Mouse (Mus musculus): ENCODE results near the gene Panx2. TPM values are rescaled to one million over a fixed set of nuclear protein-coding genes. Genes with fewer than 3 reads are reported as not detected.

The Panx2 gene
- polyA plus RNA-seq, 1 experiment = not detected

- Histone ChIP-seq H3K79me3 (ENCODE audit: low read depth) (peaks cover 30% of the 10 kb centered on the region), H3K4me3 (ENCODE audit: insufficient read depth, poor library complexity, severe bottlenecking) (peak within 1 kb of the TSS; percentile 97)
These were observed 15.3 kb downstream of the Panx2 start, which contains the start of gene Trabd for GRCm38 (mm10) chr15:89074613-89075477. TSS of gene Trabd (plus strand) at chr15:89075124.

GRCm38 (mm10) chr15:89075478-89076147, 16.1 kb downstream of the Panx2 start:
- TF ChIP-seq MAX (IDR thresholded peaks at IDR 0.05) (peak; percentile 56), FOSL1 (IDR thresholded peaks at IDR 0.05; ENCODE audit: insufficient read depth, low read length, poor library complexity, severe bottlenecking) (no peak)
- H3K36me3 ChIP-seq (ENCODE audit: control insufficient read depth, insufficient read depth) = peaks cover 7% of the 10 kb centered on the region

More at GRCm38 (mm10) chr15:89074613-89075477, 15.3 kb downstream of the Panx2 start, which contains the start of gene Trabd:
- Histone ChIP-seq H3K79me2 (ENCODE audit: control insufficient read depth, insufficient read depth) (peaks cover 39% of the 10 kb centered on the region), H3ac (ENCODE audit: control insufficient read depth, insufficient read length, low read depth) (peak within 1 kb of the TSS; percentile 83), H3K27me3 (ENCODE audit: control insufficient read depth, insufficient read depth, insufficient read length) (peaks cover 11% of the 10 kb centered on the region), H3K36me3 (ENCODE audit: control insufficient read depth, insufficient read depth) (no peaks in the 10 kb centered on the region)
- TF ChIP-seq MYOD1 (IDR thresholded peaks at IDR 0.05; ENCODE audit: control insufficient read depth, insufficient read length, low read depth) = no peak
- no peak for TF ChIP-seq USF1 (IDR thresholded peaks at IDR 0.05; ENCODE audit: low read depth)
- TF ChIP-seq CTCF (IDR thresholded peaks at IDR 0.05; ENCODE audit: control insufficient read depth, insufficient read depth, insufficient read length) = no peak
- TF ChIP-seq FOSL1 (IDR thresholded peaks at IDR 0.05; ENCODE audit: insufficient read depth, low read length, poor library complexity, severe bottlenecking) = no peak
- no peak for TF ChIP-seq MAX (IDR thresholded peaks at IDR 0.05)
- no peak for TF ChIP-seq MYOG (IDR thresholded peaks at IDR 0.05; ENCODE audit: control insufficient read depth, extremely low read depth, insufficient read length)
- no peak for TF ChIP-seq CEBPB (IDR thresholded peaks at IDR 0.05; ENCODE audit: low read depth)

GRCm38 (mm10) chr15:89076156-89076731, 16.7 kb downstream of the Panx2 start:
- H3ac ChIP-seq (ENCODE audit: control insufficient read depth, insufficient read length, low read depth) = peak overlapping the region; percentile 50
- H3K79me3 ChIP-seq (ENCODE audit: low read depth) = peaks cover 30% of the 10 kb centered on the region
- H3K4me3 ChIP-seq (ENCODE audit: insufficient read depth, poor library complexity, severe bottlenecking) = peak overlapping the region; percentile 97
- H3K27me3 ChIP-seq (ENCODE audit: control insufficient read depth, insufficient read depth, insufficient read length) = peaks cover under 1% of the 10 kb centered on the region
- TF ChIP-seq MYOD1 (IDR thresholded peaks at IDR 0.05; ENCODE audit: control insufficient read depth, insufficient read length, low read depth) (peak; percentile 45), MYOG (IDR thresholded peaks at IDR 0.05; ENCODE audit: control insufficient read depth, extremely low read depth, insufficient read length) (no peak)
- H3K79me2 ChIP-seq (ENCODE audit: control insufficient read depth, insufficient read depth) = peaks cover 53% of the 10 kb centered on the region
- H3K36me3 ChIP-seq (ENCODE audit: control insufficient read depth, insufficient read depth) = peaks cover 14% of the 10 kb centered on the region

More at GRCm38 (mm10) chr15:89075478-89076147, 16.1 kb downstream of the Panx2 start:
- Histone ChIP-seq H3K4me3 (ENCODE audit: insufficient read depth, poor library complexity, severe bottlenecking) (peak overlapping the region; percentile 97), H3K27me3 (ENCODE audit: control insufficient read depth, insufficient read depth, insufficient read length) (peaks cover 6% of the 10 kb centered on the region), H3K79me2 (ENCODE audit: control insufficient read depth, insufficient read depth) (peaks cover 47% of the 10 kb centered on the region), H3ac (ENCODE audit: control insufficient read depth, insufficient read length, low read depth) (peak overlapping the region; percentile 83), H3K79me3 (ENCODE audit: low read depth) (peaks cover 30% of the 10 kb centered on the region)

- no peak overlapping the region for H3K4me3 ChIP-seq (ENCODE audit: insufficient read depth, poor library complexity, severe bottlenecking)
These were observed 18.8 kb downstream of the Panx2 start for GRCm38 (mm10) chr15:89078208-89078836.

GRCm38 (mm10) chr15:89083906-89084305, 24.4 kb downstream of the Panx2 start:
- Histone ChIP-seq H3ac (ENCODE audit: control insufficient read depth, insufficient read length, low read depth) (no peak overlapping the region), H3K79me2 (ENCODE audit: control insufficient read depth, insufficient read depth) (peaks cover 23% of the 10 kb centered on the region), H3K36me3 (ENCODE audit: control insufficient read depth, insufficient read depth) (peaks cover 45% of the 10 kb centered on the region), H3K27me3 (ENCODE audit: control insufficient read depth, insufficient read depth, insufficient read length) (no peaks in the 10 kb centered on the region), H3K79me3 (ENCODE audit: low read depth) (peaks cover 2% of the 10 kb centered on the region), H3K4me3 (ENCODE audit: insufficient read depth, poor library complexity, severe bottlenecking) (no peak overlapping the region)
- no peak for TF ChIP-seq FOSL1 (IDR thresholded peaks at IDR 0.05; ENCODE audit: insufficient read depth, low read length, poor library complexity, severe bottlenecking)
- TF ChIP-seq CTCF (IDR thresholded peaks at IDR 0.05; ENCODE audit: control insufficient read depth, insufficient read depth, insufficient read length) = no peak
- TF ChIP-seq MAX (IDR thresholded peaks at IDR 0.05) = no peak
- TF ChIP-seq CEBPB (IDR thresholded peaks at IDR 0.05; ENCODE audit: low read depth) = no peak
- no peak for TF ChIP-seq USF1 (IDR thresholded peaks at IDR 0.05; ENCODE audit: low read depth)
- TF ChIP-seq MYOD1 (IDR thresholded peaks at IDR 0.05; ENCODE audit: control insufficient read depth, insufficient read length, low read depth) = no peak
- no peak for TF ChIP-seq MYOG (IDR thresholded peaks at IDR 0.05; ENCODE audit: control insufficient read depth, extremely low read depth, insufficient read length)

More at GRCm38 (mm10) chr15:89078208-89078836, 18.8 kb downstream of the Panx2 start:
- peaks cover 32% of the 10 kb centered on the region for H3K36me3 ChIP-seq (ENCODE audit: control insufficient read depth, insufficient read depth)
- peak overlapping the region; percentile 1 for H3ac ChIP-seq (ENCODE audit: control insufficient read depth, insufficient read length, low read depth)
- peaks cover 53% of the 10 kb centered on the region for H3K79me2 ChIP-seq (ENCODE audit: control insufficient read depth, insufficient read depth)
- no peaks in the 10 kb centered on the region for H3K27me3 ChIP-seq (ENCODE audit: control insufficient read depth, insufficient read depth, insufficient read length)
- peaks cover 30% of the 10 kb centered on the region for H3K79me3 ChIP-seq (ENCODE audit: low read depth)
- TF ChIP-seq MAX (IDR thresholded peaks at IDR 0.05) = no peak
- no peak for TF ChIP-seq CEBPB (IDR thresholded peaks at IDR 0.05; ENCODE audit: low read depth)
- TF ChIP-seq FOSL1 (IDR thresholded peaks at IDR 0.05; ENCODE audit: insufficient read depth, low read length, poor library complexity, severe bottlenecking) = no peak
- no peak for TF ChIP-seq USF1 (IDR thresholded peaks at IDR 0.05; ENCODE audit: low read depth)
- no peak for TF ChIP-seq MYOG (IDR thresholded peaks at IDR 0.05; ENCODE audit: control insufficient read depth, extremely low read depth, insufficient read length)
- no peak for TF ChIP-seq CTCF (IDR thresholded peaks at IDR 0.05; ENCODE audit: control insufficient read depth, insufficient read depth, insufficient read length)
- TF ChIP-seq MYOD1 (IDR thresholded peaks at IDR 0.05; ENCODE audit: control insufficient read depth, insufficient read length, low read depth) = no peak
